Mouse (Mus musculus): ENCODE results near the gene Dna2.

Gene Dna2

DNA sequence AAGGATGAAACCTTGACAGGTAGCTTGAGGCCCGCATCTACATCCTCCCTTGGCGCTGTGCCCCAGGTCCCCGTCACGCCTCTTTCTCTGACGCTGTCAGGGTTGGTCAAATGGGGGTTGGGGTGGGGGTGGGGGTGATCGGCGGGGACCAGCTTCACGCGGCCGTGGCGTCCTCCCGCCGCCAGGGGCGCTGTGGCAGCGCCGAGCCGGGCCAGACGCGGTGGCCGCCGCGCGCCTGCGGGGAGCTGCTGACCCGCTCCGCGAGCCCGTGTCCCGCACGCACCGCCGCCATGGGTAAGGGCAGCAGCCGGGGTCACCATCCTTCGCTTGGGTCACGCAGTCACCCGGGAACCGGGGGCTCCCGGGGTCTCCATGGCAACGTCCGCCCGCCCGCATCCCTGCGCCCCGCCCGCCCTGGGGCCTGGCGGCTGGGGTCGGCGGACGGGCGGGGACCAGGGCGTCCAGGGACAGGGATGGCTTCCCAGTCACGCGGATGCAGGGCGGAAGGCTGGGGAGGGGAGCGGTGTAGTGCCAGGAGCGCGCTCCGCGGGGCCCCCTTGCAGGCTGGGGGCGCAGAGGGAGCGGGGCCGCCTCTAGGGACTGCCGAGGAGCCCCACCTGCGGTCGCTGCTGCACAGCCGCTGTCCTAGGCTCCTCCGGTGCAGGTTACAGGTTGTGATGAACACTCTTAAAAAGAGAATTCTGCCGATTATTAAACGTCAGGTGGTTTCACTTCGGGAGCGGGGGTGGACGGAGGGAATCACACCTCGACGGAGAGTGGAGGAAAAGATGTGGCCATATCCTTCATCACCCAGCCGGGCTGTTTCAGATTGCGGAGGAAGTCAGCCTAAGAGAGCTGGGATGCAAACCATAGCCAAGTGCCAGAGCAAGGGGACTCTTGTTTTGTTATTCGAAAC is 33.5 kb downstream of the Dna2 start, which contains the start of gene Rufy2:
Rufy2 (plus strand) TSS at position 185 of the 916 bp plus-strand sequence.
- DNase-seq (ENCODE audit: low read depth, low spot score): peak; percentile 89

DNA sequence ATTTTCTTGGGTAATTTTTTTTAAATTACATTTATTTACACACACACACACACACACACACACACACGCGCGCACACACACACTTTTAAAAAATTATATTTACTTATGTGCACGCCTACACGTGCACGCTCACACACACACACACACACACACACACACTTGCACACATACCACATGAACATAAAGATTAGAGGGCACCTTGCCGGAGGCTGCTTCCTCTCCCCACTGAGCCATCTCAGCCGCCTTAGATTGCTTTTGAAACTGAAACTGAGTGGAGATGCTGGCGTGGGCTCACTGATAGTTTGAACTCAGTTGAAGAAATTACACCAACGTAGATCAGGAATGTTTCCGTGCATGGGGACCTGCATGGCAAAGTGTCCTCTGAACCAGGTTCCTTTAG is 37.2 kb downstream of the Dna2 start:
- DNase-seq (ENCODE audit: low read depth, low spot score): peak; percentile 79

DNA sequence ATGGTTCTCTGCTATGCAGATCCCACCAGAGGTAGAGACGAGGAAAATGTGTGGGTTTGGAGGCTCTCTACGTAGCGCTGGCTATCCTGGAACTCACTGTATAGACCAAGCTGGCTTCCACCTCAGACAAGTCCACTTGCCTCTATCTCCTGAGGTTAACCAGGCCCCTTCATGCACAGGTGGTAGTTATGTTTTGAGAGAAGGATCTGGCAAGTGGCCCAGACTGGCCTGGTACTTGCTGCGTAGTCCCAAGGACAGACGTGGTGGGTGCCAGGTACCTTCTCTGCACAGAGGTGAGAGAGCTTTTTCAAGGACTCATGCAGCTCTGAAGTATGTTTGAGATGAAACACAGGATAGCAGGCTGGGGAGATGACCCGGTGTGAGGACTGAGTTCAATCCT is 37.7 kb downstream of the Dna2 start:
- peak; percentile 88 for DNase-seq (ENCODE audit: low read depth, low spot score)

DNA sequence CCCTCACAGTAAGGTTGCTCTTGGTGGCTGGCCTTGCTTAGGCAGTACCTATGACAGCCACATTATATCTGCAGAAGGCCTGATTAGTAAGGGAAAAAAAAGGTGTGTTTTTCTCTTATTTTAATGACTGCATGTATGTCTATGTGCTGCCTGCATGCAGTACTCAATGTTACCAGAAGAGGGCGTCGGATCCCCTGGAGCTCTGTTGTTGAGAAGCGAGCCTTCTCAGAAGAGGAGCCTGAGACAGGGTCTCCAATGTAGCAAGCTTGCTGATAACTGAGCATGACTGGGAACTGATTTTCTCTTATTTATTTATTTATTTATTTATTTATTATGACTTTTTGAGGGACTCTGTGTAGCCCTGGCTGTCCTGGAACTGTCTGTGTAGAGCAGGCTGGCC is 40.5 kb downstream of the Dna2 start:
- peak; percentile 70 for DNase-seq (ENCODE audit: low read depth, low spot score)

DNA sequence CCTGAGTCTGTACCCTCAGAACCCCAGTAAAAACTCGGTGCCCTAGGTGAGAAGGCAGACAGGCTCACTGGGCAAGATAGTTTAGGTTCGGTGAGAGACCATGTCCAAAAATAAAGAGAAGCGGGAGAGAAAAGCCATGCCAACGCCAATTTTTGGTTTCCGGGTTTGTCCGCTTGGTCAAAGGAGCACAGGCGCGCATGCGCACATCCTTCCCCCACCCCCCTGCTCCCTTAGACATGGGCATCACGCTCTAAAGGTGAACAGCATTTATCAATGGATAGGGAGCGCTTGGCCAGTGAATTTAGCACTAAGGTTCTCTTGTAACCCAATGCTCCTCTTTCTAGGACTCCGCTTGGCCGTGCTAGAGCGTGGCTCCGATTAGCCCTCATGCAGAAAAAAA is 43.8 kb downstream of the Dna2 start:
- no peak for DNase-seq (ENCODE audit: low read depth, low spot score)

DNA sequence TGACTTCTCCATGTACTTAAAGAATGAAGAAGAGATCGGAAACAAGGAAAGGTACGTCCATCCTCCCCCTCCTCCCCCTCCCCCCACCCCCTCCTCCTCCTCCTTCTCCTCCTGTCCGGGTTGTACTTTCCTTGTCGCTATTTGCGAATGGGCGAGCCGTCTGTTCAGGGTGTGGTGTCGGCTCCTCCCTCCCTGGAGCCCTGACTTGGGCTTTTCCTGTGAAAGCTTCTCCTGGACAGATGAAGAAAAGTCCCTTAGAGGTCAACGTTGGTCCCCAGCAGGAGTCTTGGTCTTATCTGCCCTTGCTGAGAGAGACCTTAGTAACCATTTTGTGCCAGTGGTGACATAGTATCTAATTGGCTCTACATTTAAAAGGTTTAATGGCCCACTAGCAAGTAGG is 47.2 kb downstream of the Dna2 start:
- DNase-seq (ENCODE audit: low read depth, low spot score): no peak

DNA sequence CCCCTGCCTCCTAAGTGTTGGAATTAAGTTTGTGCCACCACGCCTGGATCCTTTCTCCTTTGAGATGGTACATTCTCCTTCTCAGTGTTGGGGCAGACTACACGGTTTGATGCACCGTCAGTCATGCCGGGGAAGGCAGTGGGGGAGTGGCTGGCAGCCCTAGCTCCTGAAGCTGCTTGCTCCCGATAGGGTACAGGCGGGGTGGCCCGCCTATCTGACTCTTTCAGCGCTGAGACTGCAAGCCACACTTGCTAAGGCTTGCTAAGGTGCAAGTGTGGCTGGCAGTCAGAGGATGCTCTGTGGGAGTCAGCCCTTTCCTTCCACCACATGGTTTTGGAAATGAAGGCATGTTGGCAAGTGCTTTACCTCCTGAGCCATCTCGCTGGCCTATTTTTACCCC is 53.8 kb downstream of the Dna2 start:
- DNase-seq (ENCODE audit: low read depth, low spot score): no peak

DNA sequence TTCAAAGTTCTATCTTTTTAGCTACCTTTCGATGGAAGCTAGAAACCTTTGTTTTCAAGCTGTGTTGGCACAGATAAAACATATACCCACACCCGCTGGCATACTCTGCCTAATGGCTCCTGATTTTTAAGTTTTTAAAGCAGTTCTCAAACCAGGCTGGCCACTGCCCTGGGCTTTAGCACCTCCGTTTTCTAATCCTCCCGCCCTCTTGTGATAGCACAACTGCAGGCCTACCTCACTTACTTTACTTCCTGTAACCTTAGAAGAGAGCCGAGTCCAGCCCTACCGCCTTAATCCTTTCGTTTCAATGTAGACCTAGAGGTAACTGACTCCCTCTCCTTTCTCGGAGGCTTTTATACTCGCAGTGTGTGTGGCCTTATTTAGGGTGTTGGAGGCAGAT is 56.4 kb downstream of the Dna2 start:
- DNase-seq (ENCODE audit: low read depth, low spot score): no peak

DNA sequence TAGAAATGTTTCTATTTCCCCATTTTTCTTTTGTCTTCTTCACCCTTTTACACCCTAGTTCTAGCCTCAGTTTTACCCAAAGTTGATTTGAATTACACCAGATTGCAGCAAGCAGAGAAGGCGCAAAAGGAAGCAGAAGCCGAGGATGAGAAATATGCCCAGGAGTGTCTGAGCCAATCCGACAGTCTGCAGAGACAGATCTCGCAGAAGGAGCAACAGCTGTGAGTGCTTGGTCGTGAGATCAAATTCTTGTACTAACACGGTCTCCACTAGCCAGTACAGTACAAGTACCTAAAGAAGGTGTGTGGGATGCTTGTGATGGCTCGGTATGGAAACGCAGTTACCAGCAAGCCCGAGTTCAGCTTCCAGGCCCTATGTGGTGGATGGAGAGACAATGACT is 57.7 kb downstream of the Dna2 start:
- DNase-seq (ENCODE audit: low read depth, low spot score): no peak

DNA sequence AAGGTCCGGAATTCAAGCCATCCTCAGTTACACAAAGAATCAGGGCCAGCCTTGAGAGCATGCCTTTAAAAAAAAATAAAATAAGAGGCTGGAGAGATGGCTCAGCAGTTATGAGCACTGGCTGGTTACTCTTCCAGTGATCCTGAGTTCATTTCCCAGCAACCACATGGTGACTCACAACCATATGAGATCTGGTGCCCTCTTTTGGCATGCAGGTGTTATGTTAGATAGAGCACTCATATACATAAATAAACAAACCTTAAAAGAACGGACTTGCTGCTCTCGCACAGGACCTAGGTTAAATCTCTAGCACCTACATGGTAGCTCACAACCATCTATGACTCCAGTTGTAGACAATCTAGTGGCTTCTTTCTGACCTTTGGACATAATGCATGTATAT is 61.4 kb downstream of the Dna2 start:
- no peak for DNase-seq (ENCODE audit: low read depth, low spot score)

DNA sequence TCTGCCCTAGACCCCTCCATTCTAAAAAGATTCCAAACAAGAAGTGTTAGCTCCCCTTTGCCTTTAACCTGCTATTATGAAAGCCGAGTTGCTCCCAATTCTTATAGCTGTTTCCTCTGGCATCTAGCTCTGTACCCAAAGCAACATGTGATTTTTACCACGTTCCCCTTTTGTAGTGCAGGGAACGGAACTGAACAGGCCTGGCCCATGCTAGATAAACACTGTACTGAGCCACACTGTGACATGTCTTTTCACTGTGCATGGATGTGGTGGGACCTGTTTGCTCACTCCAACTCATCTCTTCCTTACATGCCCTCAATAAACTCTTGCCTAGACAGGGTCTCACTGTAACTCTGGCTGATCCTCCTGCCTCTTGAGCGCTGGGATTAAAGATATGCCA is 63.4 kb downstream of the Dna2 start:
- no peak for DNase-seq (ENCODE audit: low read depth, low spot score)

DNA sequence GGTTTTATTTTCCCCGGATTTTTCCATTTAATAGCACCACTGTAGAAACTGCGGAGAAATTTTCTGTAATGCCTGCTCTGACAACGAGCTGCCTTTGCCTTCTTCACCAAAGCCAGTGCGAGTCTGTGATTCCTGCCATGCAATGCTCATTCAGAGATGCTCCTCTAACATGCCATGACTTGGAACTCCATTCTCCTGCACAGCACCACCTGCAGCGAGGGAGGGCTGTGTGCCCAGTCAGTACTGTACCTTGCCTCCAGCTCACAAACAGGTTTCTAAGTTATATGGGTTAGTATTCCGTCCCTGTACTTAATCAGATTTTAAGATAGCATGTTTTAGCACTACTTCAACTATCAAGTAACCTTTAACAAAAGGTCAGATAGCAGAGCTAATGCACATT is 64.7 kb downstream of the Dna2 start:
- DNase-seq (ENCODE audit: low read depth, low spot score): no peak

DNA sequence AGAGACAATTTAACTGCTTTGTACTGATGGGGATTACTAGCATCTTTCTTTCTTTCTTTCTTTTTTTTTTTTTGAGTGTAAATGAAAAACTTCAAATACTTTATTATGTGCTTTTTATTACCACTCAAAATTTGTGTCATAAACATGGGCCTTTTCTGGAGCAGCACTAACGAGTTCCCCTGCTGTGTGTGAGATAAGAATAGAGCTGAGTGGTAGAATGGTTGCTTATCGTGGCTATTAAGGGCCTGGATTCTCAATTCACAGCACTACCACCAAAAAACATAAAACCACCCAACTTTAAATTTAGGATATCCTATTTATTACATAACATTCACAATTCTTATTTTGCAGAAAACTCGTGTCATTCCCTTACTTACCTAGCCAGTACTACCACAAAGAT is 66.7 kb downstream of the Dna2 start:
- DNase-seq (ENCODE audit: low read depth, low spot score): no peak

DNA sequence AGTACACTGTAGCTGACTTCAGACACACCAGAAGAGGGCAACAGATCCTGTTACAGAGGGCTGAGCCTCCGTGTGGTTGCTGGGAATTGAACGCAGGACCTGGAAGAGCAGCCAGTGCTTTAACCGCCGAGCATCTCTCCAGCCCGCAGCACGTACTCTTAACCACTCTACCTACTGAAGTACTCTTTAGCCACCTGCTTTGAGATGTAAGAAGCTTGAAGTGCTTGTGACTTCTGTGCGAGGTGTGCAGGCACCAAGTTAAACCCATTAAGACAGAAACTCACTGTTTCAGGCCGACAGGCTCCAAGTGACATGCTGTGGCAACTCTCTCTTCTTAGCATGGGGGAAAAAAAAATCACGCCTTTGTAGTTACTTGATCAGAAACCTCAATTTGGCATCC is 67.3 kb downstream of the Dna2 start:
- no peak for DNase-seq (ENCODE audit: low read depth, low spot score)

DNA sequence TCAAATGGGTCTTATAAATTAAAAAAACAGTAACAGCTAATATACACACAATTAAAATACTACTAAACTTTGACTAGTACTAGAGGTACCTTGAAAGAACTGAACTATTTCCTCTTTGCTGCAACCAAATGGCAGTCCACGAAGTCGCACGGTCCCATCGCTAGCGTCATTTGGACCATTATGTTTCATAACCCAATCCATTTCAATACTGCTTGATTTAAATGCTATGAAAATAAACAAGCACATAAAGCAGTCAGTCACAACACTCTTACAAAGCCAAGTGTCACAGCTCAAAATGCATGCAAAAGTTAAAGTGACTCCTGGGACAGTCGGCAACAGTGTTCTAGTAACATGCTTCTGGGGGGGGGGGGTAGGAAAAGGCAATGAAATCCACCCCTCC is 72.5 kb downstream of the Dna2 start:
- no peak for DNase-seq (ENCODE audit: low read depth, low spot score)

DNA sequence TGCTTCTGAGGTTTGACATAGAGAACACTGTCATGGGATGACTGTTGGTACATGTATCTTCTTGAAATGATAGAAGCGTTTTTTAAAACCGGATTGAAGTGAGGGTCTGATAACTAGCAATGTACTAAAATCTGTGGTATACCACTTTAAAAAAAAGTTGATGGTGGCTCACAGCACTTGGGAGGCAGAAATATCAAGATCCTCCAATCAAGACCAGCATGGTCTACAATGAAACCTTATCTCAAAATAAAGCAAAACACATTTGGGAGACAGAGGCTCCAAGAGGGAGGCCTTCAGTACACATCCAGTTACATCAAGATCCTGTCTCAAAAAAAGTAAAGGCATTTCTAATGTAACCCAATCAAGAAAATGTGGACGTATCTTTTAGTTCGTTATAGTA is 74.9 kb downstream of the Dna2 start:
- DNase-seq (ENCODE audit: low read depth, low spot score): peak; percentile 49

DNA sequence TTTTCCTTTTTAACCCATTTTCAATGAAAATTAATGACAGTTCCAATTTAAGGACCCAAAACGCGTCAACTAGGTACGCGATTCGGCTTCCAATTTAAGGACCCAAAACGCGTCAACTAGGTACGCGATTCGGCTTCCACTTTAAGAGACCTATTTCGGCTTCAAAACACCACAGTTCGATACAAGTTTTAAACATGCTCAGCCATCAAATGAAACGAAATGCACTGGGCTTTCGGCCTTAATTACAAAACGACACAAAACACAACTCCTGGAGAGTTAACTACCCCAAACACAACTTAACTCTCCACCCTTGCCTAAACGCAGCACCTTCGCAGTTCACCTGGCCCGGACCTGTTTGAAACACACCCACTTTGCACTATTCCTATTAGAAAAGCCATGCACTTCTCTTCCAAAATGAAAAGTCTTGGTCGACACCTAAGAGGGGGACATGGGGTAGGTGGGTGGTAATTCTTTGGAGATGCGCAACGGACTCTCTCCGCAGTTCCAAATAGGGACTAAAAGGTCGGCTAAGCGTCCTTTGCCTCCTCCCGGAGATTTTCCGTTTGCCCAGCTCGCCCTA is 75.8 kb downstream of the Dna2 start:
- peak; percentile 66 for DNase-seq (ENCODE audit: low read depth, low spot score)

DNA sequence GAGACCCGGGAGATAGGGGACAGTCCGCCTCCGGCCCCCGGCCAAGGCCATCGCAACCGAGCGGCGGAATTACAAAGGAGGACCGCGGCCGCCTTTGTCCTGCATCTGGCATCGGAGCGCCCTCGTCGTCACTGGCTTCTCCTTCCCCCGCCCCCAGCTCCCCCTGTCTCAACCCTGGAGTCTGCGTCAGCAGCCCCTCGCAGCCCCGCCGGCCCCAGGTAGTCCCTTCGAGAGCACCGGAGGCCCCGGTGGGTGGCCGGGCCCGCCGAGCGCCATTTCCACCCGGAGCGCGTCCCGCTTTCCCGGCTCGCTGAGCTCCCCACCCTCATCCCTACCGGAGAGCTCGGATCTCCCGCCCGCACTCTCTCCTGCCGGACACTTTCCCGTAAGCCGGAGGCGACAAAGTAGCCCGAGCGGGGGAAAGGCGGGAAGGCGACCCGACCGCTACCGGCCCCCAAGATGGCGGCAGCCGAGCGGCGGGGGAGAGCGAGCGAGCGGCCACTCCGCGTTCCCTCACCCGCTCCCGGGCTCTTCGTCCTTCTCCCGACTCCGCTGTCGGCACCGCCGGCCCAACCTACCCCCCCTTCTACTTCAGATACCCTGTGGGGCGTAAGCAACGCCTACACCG is 76.4 kb downstream of the Dna2 start:
- DNase-seq (ENCODE audit: low read depth, low spot score): no peak
